Mouse (Mus musculus) embryo, embryonic 10.5 days (tissue): Measurements from ENCODE around the gene Crk.

Experiments used
- DNase-seq: peaks from one replicate; pipeline ENCODE4 v3.0.0-alpha.2; 2015; ENCODE audit warnings: low spot score

The Crk gene

DNA sequence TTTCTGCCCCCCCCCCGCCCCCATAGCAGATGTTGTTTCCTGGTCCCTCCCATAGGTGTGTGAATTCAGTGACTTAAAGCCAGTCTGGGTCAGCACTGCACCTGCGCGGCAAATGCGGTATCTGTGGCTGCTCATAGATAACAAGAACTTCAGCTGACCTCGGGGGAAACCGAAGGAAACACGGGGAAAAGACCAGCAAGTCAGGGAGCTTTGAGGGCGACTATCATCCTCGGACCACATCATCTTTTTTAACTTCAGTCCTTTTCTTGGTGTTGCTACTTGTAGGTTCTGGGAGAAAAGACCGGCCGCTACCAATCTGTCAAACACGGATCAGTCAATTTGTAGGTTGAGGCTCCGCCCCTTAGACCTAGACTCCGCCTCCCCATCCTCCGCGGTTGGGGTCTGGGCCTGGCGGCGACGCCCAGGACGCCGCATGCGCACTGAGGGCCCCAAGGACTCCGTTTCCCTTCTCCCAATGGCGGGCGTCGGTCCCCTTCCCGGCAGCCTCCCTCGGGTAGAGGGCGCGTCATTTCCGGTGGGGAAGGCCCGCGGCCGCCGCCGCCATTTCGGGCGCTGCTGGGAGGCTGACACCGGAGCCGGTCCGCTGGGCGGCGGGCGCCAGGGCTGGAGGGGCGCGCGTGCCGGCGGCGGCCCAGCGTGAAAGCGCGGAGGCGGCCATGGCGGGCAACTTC is at the start of gene Crk:
Gene Crk, plus strand, starts transcription at position 513 of the 692 bp plus-strand sequence.
- DNase-seq = peak; percentile 99

DNA sequence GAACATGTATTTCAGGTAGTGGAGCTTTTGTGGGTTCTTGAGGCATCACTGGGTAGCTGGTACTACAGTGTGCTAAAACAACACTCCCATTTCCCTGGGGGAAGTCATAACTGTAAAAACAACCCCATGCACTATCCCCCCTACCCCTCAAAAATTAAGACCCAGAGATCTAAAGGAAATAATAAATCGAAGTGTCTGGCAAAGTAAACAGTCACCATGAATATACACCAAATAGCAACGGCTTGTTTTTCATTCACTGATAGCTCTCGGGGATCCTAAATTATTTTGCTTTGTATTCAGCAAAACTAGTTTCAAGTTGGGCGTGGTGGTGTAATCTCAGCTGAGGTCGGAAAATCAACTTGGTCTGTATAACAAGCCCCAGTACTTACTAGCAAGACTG is 49.0 kb upstream of the Crk start:
- DNase-seq = no peak

DNA sequence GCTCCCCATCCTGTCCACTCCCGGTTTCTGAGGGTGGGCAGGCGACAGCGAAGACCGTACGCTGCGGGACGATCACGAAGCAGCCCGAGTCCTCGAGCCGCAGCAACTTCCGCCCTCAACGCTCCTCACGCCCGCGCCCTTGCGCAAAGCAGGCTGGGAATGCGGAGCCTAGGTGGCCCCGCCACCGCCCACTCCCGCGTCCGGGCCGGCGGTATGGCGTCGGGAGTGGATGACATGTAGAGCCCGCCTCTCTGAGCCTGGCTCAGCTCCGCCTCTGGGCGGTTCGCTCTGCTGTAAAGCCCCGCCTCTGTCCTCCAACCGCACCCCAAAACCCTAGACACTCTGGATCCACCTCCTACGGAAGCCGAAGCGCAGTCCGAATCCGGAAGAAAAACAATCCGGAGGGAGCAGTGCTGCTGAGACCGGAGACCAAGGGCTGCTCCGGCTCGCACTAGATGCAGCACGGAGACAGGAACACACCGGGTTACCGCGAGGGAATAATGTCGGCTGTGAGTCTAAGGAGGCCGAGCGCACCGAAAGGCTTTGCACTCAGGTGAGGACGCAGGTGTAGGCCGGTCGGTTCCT is 48.3 kb upstream of the Crk start, which contains the start of gene Inpp5k:
Gene Inpp5k, plus strand, starts transcription at position 344 of the 585 bp plus-strand sequence.
- DNase-seq = peak; percentile 98

DNA sequence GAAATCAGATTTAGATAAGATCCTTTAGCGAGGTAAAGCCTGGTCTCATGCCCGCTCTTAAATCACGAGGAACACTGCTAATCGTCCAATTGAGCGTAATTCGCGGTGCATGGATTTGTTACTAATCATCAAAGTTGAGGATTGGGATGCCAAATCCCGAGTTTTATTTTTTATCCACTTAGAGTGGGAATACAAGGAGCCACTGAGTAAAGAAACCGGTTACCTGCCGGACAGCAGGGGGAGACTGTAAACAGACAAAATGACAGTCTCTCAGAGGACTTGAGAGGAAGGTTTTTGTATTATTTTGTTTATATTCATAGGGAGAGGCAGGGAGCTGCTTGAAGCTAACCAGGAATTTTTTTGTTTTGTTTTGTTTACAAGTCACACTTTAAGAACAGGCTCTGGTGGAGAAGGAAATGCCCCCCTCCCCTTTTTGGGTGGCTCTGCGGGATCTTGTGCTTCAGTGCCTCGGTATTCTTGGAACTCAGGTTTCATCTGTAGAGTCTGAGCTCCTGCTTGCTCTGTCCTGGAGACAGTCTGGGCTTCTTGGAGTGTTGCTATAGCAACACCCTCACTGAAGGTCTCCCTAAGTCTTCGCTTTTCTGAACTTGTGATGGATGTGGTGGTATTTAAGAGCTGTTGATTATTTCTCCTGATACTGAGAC is 47.4 kb upstream of the Crk start:
- DNase-seq = peak; percentile 34

DNA sequence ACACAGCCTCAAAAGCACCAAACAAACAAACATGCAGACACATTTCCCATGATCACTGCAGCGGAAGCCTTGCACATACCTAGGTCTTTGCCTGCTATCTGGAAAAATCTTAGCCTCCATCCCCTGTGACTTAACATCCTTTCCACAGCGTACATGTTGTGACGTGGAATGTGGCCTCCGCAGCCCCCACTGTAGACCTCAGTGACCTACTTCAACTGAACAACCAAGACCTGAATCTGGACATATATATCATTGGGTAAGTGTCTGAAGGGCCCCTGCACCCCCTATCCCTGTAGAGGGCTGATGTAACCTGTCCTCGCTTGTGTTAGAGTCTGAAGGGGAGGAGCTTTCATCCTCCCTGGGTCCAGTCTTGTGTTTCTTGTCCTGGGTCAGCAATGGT is 46.1 kb upstream of the Crk start:
- DNase-seq = no peak

DNA sequence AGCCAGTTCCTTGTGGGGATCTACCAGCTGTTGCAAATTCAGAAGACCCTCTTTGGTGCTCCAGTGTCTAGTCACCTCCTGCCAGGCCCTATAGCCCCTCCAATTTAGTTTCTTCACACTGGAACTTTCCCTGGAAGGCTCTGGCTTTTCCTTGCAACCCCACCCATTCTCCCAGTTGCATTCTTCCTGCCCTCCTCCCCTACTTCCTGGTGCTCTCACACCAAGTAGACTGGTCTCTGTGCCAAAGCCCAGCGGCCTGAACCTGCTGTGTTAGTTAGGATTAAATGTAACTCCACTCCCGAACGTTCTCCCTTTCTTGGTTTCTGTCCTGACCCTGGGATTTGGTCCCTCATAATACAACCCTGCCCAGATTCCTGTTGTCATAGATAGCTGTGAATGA is 44.3 kb upstream of the Crk start:
- DNase-seq = no peak

DNA sequence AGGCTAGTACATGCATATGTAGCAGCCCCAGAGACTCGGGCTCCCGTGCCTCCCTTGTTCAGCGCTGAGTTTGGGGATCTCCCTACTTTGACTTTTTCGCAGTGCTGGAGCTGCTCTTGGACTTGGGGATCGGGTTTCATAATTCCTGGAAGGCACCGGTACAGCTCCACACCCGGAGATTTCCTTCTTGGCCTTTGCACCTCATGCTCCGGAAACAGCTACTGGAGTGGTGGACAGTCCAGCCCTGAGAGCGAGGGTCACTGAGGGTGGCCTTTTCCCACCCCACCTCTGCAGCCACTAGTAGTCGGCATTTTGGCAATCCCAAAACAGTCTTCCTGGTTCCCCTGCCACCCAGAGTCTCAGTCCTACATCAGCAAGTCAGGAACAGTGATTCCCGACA is 43.7 kb upstream of the Crk start:
- no peak for DNase-seq

DNA sequence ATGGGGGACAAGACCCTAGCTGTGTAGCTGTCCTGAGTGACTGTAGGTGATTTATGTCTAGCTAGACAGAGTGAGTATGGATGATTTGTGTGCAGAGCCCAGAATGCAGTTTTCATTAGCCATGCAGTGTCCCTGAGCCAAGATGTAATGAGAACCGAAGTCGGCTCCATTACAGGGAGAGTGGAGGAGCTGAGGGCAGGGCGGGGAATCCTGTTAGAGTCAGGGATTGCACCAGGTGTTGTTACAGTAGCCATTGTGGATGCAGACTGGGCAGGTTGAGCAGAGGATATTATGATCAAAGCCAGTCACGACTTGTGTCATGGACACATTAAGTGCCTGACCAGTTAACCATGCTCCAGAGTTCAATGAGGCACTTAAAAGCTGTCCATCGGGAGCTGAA is 35.7 kb upstream of the Crk start:
- no peak for DNase-seq

DNA sequence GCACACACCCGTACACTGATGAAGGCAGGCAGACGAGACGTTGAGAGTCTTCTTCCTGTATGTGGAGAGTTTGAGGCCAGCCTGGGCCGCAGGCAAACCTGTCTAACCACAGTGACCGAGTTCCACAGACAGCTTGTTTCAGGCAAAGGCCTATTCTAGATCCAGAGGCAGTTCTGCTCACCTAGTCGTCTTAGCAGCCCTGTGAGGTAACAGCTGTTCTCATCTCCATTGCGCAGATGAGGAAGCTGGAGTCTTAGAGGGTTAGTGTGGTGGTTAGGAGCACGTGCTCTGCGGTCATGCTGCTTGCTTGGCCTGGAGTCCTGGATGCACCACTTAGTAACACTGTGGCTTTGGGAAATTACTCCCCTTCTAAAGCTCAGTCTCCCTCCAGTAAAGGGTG is 34.4 kb upstream of the Crk start:
- DNase-seq = no peak

DNA sequence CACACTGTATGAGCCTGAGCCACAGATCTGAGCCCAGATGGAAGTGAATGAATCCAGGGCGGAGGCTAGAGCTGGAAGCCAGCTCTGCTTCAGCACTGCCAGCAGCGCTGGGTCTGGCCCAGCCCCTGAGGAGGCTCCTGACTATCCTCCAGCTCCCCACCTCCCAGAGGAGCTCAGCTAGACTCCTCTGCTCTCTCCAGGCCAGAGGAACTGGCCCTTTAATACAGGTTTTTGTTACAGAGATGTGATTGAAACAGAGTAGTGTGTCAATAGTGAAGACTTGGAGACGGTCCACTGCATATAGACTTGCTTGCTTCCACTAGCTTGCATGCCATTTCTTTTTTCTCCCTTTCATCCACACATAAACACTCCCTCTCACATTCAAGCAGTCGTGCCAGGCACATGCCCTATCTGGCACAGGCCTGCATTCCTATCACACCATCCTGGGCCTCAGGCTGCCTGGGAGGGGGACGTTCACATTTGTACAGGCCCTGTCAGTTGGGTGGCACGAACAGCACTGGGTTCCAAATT is 31.3 kb upstream of the Crk start:
- no peak for DNase-seq

DNA sequence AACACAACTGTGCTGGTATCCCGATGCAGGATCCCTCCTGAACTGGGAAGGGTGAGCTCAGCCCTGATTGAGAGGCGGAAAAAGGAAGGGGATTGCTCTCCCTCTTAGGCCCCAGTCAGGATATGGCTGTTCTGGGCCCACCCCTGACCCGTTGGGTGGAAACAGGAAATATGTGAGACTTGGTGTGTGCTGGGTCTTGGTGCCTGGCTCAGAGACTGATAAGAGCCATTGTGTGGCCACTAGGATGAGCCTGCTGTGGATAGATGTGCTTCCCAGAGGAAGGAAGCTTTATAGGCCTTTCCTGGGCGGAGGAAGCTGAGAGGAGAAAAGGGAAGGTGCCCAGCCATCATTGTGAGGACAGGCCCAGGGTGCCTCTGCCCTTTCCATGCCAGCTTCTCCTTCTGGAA is 29.9 kb upstream of the Crk start:
- DNase-seq = no peak

DNA sequence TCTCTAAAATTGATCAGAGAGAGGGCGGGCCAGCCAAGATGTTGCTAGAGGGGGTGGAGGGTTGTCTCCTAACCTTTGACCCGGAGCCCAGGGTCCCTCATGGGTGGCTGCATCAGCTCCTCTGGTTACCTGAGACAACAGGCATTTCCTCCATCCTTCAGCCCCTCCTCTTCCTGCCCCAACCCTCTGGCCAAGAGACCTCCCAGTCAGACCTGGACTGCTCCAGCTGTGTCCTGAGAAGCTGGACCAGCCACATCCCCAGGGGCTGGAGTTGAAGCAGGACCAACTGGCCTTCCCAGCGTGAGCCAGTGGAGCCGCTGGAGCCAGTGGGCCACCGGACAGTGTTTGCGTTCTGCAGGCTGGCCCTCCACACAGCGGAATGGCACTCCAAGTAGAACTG is 28.7 kb upstream of the Crk start, which contains the start of gene Myo1c:
Gene Myo1c, plus strand, starts transcription at position 194 of the 400 bp plus-strand sequence.
- DNase-seq = no peak

DNA sequence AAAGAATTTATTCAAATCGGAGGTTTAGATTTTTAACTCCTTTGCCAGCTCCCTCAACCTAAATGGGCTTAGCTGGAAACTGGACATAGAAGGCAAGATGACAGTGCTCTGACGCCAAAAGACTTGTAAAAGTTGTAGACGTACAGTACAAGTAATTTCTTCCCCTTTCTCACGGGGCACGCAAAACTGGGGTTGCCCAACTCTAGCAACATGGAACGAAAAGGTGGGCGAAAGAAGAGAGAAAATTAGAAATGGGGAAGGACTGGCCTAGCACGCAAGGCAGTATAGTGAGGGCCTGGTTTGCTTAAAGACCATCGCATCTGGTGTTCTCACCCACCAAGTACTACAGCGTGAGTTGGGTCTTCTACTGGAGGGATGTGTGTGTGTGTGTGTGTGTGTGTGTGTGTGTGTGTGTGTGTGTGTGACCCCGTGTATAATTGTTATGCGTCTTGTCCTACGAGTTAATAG is 28.1 kb upstream of the Crk start:
- DNase-seq = no peak

DNA sequence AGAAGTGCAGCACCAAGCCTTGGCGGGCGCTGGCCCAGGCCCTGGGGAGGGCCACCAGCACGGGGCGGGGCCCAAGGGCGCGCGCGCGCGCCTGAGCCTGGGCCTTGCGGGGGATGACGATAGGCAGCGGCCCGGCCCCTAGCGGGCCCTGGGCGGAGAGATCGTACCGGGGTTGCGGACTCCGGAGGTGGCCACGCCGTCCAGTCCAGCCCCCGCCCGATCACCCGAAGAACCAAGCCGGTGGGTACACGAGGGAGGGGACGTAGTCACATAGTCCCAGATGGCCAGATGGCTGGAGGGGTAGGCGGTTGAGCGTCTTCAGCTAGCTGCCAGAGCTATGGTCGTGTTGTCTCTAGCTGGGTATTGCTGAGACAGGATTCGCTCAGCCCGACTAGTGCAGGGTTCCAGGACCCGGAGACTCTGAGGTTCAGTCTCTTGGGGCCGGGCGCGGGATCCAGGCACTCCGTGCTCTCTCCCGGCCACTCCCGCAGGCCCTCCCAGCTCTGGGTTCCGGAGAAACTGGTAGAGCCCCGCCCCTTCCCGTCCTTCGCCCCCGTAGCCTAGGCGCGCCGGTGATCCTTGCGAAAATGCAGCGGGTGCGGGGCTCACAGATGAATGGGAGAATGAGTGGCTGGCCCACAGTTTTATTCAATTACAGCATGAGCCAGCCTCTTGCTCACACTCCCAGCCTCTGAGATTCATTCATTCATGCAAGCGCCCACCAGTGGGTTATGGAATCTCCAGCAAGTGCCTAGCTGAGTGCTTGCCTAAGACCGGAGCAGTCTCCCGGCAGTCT is 27.4 kb upstream of the Crk start:
- peak; percentile 78 for DNase-seq

DNA sequence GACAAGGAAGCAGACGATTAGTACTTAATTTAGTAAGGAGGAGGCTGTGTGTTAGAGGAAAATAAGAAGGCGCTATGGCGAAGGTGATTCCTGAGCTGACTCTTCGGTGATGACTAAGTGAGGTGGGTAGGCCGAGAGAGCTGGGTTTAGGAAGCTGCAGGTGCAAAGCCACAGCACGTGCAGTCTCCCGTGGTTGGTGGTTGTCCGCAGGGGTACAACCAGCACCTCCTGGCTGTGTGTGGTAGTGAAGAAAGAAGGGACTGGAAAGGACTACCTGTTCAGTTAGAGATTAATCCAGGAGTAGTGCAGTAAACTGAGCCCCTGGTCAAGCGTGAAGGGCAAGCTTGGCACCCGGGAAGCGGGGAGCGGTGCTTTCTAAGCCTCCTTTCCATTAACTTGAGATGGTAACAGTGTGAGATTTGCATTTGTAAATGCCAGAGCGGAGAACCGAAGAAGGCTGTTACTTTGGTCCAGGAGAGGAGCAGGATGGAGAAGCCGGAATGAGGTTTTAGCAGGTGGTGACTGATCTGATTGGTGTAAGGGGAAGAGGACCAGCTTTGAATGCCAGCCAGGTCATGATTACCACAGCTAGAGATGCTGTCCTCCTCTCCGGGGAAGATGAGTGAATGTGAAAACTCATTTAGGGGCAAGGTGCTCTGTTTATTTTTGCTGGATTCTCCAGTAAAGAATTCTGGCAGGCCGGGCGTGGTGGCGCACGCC is 26.7 kb upstream of the Crk start:
- DNase-seq = no peak

DNA sequence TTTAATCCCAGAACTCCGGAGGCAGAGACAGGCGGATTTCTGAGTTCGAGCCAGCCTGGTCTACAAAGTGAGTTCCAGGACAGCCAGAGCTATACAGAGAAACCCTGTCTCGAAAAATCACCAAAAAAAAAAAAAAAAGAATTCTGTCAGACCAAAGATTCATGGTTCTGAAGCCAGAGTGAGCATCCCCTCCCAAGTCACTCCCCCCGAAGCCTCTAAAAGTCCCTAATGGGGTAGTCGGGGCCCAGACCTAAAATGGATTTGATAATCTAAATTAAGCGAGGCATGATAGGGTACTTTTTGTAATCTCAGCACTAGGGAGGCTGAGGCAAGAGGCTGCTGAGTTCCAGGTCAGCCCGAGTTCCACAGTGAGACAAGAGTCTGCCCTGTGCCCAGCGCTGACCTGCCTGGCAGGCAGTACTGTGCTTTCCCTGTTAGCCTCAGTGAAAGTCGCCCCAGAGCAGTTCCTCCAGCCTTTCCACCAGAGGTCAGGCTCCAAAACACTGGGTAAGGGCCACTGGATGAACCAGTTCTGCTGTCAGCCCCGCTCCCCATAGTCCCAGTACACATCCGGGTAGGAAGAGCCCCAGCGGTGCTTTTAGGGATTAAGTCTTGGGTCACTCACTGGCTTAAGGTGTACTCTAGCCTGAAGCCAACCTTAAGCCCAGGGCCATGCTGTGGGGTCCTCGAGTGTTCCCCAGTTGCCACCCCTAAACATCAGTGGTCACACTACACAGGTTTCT is 25.9 kb upstream of the Crk start:
- peak; percentile 44 for DNase-seq

DNA sequence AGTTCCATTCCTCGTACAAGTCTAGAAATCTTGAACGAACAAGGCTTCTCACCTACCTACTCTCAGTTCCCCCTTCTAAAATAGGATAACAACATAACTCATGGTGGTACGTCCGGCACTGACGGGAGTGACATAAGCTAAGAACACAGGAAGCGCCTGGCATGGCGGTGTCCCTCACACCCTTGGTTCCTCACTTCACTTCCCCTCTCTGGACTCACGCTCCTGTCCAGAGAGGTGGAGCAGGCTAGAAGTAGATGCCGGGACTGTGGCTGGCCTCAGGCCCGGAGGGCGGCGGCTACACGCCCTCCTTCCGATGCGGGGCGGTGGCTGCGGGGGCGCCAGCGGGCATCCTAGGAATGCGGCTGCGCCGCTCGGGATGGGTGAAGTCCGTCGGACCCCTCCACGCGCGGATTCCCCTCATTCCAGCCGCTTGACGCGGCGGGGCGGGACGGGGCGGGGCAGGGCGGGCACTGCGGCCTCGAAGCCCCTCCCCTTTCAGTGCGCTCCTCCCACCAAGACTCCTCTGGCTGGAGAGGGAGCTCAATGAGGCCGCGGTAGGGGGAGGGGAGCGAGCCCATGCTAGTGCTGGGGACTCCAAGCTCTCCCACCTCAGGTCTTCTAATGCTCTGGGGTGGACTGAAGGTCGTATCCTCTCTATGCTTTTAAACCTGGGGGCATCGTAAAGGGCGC is 25.1 kb upstream of the Crk start:
- peak; percentile 92 for DNase-seq

DNA sequence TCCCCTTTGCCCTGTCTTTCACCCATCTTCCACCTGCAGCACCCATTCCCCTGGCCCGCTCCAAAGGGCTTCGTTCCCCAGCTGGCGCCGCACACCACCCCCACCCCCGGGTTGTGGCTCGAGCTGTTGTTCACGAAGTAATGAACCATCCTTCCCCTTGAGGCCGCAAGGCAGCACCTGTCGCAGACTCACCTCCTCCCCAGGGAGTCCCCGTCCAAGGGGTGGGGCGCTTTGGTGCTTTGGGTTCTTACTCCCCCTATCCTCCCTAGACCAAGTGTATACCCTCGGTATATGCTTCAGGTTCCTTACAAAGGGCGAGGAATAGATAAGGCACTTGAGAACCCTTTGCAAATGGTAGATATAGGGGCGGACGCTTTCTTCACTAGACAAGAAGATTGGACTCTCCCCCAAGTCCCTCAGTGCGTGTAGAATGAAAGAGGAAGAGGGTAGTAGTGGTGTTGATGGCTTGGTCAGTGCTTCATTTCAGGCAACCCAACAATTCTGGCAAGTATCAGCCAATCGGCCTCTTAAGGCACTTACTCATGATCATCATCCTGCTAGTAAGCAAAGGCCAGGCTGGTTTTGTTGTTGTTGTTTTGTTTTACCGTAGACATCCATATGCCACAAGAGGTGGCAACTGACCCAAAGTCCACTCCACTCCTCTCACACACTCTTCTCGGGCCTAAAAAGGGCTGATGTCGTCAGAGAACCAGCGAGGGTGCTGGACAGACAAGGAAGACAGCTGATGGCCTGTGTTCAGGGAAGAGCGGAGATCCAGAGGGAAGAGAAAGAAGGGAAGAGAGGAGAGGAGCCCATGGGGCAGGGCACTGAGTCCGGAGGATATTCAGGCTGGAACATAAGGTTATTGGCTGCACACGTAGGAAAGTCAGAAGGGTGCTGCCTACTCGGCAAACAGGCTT is 24.3 kb upstream of the Crk start:
- peak; percentile 24 for DNase-seq
